Mouse (Mus musculus) heart, adult 2 months (tissue): ENCODE data around the gene Mei4.

Experiments used
- CTCF ChIP-seq: fragments of 200-600 bp; IDR thresholded peaks from 2 replicates; pipeline ENCODE4 v1.8.1; 2022; ENCODE audit warnings: antibody characterized with exemption, mild to moderate bottlenecking, moderate library complexity
- POLR2A ChIP-seq: fragments of 200-500 bp; IDR thresholded peaks from 2 replicates; pipeline ENCODE4 v1.6.1; 2011; ENCODE audit warnings: mild to moderate bottlenecking, low read depth, low read length, control low read depth; ENCODE audit not compliant: insufficient read depth

DNA sequence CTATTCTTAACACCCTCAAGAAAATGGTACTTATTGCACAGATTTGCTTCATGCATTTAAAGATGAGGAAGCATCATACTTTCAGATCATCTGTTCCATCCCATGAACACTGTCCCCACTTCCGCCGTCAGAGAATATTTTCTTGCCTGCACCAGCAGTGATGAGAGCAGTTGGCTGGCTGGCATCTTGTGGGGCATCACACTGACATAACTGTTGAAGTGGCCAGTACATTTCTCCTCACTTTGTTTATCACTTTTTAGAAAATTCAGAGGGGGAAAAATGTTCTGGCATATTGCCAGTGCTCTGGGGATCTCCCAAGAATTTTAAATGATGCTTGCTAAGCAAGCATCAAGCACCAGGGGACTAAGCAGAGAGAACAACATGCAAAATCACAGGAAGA lies 251.4 kb downstream of the Mei4 start:
- TF ChIP-seq CTCF (no peak), POLR2A (no peak)
